Mouse (Mus musculus) midbrain, postnatal 0 days (tissue): ENCODE results near the gene Mars. TPM values are rescaled to one million over a fixed set of nuclear protein-coding genes. Genes with fewer than 3 reads are reported as not detected.
A peak's percentile ranks its signal among the peaks of the same experiment; 100 is the strongest.

ENCODE experiments used
- ATAC-seq: fragments of 200-750 bp; cut with Nextera tagmentation; 2 replicates; pipeline ENCODE4 v1.8.0; 2017; ENCODE audit warnings: moderate number of reproducible peaks, mild to moderate bottlenecking, moderate TSS enrichment, moderate library complexity; ENCODE audit not compliant: low FRiP score
- DNase-seq: peaks from one replicate; pipeline ENCODE4 v3.0.0-alpha.2; 2015; ENCODE audit warnings: low spot score
- H3K27ac ChIP-seq: fragments of 300-500 bp; sonication (generic); 2 replicates; pipeline ENCODE4 v1.5.1; 2014; ENCODE audit warnings: low read depth, mild to moderate bottlenecking, low read length, mixed read lengths
- H3K27me3 ChIP-seq: fragments of 300-500 bp; sonication (generic); 2 replicates; pipeline ENCODE4 v1.6.1; 2014; ENCODE audit warnings: low read length, control low read depth, mixed read lengths; ENCODE audit not compliant: insufficient read depth
- H3K36me3 ChIP-seq: fragments of 300-500 bp; sonication (generic); 2 replicates; pipeline ENCODE4 v1.6.1; 2014; ENCODE audit warnings: low read length, control low read depth, mixed read lengths; ENCODE audit not compliant: insufficient read depth
- H3K4me1 ChIP-seq: fragments of 300-500 bp; sonication (generic); 2 replicates; pipeline ENCODE4 v1.6.1; 2014; ENCODE audit warnings: mild to moderate bottlenecking, control low read depth, antibody characterized with exemption, low read length, mixed read lengths; ENCODE audit not compliant: insufficient read depth
- H3K4me2 ChIP-seq: fragments of 300-500 bp; sonication (generic); 2 replicates; pipeline ENCODE4 v1.6.1; 2014; ENCODE audit warnings: low read depth, mild to moderate bottlenecking, low read length, mixed read lengths; ENCODE audit not compliant: poor library complexity, severe bottlenecking
- H3K4me3 ChIP-seq: fragments of 300-500 bp; sonication (generic); 2 replicates; pipeline ENCODE4 v1.5.1; 2014; ENCODE audit warnings: low read depth, mild to moderate bottlenecking, low read length, moderate library complexity
- H3K9ac ChIP-seq: fragments of 300-500 bp; sonication (generic); replicated peaks from 2 replicates; pipeline ENCODE4 v1.6.1; 2014; ENCODE audit warnings: mild to moderate bottlenecking, low read length, moderate library complexity, mixed read lengths; ENCODE audit not compliant: poor library complexity, severe bottlenecking
- H3K9me3 ChIP-seq: fragments of 300-500 bp; sonication (generic); 2 replicates; pipeline ENCODE4 v1.6.1; 2016; ENCODE audit warnings: low read length, control low read depth
- CTCF ChIP-seq: IDR thresholded peaks from 2 replicates; pipeline ENCODE4 v1.5.1; 2016; ENCODE audit warnings: antibody characterized with exemption, mild to moderate bottlenecking
- WGBS: fragments of 180-500 bp; shearing (Covaris S2); extraction: QIAGEN DNeasy Blood & Tissue Kit; methylation state at CpG from one replicate; pipeline ENCODE4 v1.1.7; 2014; 5-methylcytosine and 5-hydroxymethylcytosine counted together
- polyA plus RNA-seq: library from polyadenylated mRNA; unstranded; fragments of >200 nt; fragmentation: Nextera tagmentation; extraction: Ambion mirVana; gene quantifications from 2 replicates; pipeline ENCODE4 v1.2.1, GENCODE M21; 2015
- total RNA-seq: library from RNA; depleted of rRNA; stranded (reverse); fragments of >200 nt; gene quantifications from 2 replicates; pipeline ENCODE4 v1.2.3, GENCODE M21; 2014

The Mars gene
- total and polyA plus RNA-seq, 2 experiments from 2014 or later = 62.6 to 112 TPM

DNA sequence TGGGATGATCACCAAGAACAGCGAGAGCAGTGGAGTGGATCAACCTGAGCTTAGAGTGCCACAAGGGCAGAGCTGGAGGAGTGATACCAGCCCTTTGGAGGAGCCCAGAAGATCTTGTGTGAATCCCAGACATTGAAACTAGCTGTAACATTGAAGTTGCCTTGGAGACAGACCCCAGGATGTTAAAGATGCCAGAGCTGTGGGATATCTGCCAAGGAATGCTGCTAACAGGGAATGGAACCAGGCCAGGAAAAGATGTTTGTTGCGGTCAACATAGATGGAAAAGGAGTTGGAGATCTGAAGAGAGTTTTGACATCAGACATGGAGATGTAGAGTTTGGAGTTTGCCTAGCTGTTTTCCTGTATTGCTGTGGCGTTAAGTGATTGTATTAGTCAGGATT, 34.6 kb upstream of the Mars start:
- TF ChIP-seq CTCF = no peak
- peaks cover 9% of the 10 kb centered on the region for H3K27me3 ChIP-seq
- 88% methylated on average over 3 of the region's 3 CpGs for WGBS
- H3K4me2 ChIP-seq = no peak overlapping the region
- no peaks in the 10 kb centered on the region for H3K9me3 ChIP-seq
- peaks cover 10% of the 10 kb centered on the region; the same call in 1 of the 2 replicates for H3K4me1 ChIP-seq
- H3K9ac ChIP-seq = no peak overlapping the region
- H3K36me3 ChIP-seq = no peaks in the 10 kb centered on the region
- H3K4me3 ChIP-seq = no peak overlapping the region
- no peak overlapping the region for H3K27ac ChIP-seq
- ATAC-seq (no peak), DNase-seq (no peak)

DNA sequence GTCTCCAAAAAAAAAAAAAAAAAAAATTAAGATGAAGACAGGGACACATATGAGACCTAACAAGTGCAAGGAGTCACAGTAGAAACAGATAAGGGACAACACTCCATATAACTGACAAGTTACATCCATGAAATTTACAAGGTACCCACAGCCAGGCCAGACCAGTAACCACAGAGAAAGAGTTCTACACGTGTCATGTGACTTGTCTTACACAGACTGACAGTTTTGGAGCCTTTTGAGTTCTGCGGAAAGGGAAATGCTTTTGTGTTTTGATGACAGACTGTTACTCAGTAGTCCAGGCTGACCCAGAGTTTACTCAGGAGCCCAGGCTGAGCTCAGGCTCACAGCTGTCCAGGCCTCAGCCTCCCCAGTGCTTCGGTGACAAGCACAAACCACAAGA, 31.4 kb upstream of the Mars start:
- no peak overlapping the region for H3K27ac ChIP-seq
- H3K4me1 ChIP-seq = peaks cover 11% of the 10 kb centered on the region
- peaks cover 30% of the 10 kb centered on the region for H3K27me3 ChIP-seq
- DNase-seq (no peak), ATAC-seq (no peak)
- no peaks in the 10 kb centered on the region for H3K36me3 ChIP-seq
- no peak overlapping the region for H3K4me3 ChIP-seq
- no peak overlapping the region for H3K4me2 ChIP-seq
- no peak overlapping the region for H3K9ac ChIP-seq
- TF ChIP-seq CTCF = no peak
- H3K9me3 ChIP-seq = no peaks in the 10 kb centered on the region
- WGBS = 67% methylated on average over 3 of the region's 3 CpGs

DNA sequence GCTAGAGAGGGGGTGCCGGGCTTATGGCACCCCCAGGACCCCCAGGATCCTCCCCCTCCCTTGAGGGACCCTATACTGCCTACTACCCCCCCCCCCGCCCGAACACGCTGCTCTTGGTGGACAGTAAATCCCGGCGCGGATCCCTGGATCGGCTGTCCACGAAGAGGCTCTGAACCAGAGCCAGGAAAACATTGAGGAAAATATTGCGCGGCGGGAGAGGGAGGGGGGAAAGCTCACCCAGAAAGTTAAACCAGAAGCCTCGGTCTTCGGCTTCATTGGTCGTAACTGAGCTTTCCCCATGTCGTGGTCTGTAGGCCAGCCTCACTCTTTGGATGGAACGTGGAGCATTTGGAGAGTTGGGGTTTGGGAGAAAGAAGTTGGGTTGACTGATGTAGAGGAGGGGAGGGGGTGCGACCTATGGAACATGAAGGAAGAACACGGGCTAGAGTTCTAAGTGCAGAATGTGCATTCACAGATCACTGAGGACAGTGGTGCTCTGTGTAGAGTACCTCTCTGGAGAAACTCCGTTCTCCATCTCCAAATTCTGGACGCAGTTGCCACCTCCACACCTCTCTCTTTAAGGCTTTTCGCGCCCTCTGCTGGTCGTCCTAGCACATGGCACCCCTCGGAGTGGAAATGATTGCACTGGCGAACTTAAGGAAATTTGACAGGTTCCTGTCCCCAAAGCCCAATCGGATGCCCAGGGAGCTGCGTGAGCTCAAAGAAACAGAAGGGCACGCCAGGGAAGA, 30.5 kb upstream of the Mars start, which contains the start of gene Gli1:
Gli1 (minus strand) TSS at position 84 of the 749 bp plus-strand sequence.
- no peaks in the 10 kb centered on the region for H3K9me3 ChIP-seq
- WGBS = under 1% methylated on average over 28 of the region's 29 CpGs
- no peaks in the 10 kb centered on the region for H3K36me3 ChIP-seq
- H3K4me1 ChIP-seq = peaks cover 11% of the 10 kb centered on the region
- peak within 1 kb of the TSS; percentile 29 for H3K4me3 ChIP-seq
- H3K4me2 ChIP-seq = peak within 1 kb of the TSS; percentile 52
- DNase-seq = peak; percentile 86
- H3K27me3 ChIP-seq = peaks cover 30% of the 10 kb centered on the region
- no peak within 1 kb of the TSS for H3K27ac ChIP-seq
- peak; percentile 48 for ATAC-seq
- TF ChIP-seq CTCF = peak; percentile 90
- peak within 1 kb of the TSS; percentile 29; the same call in 1 of the 2 replicates for H3K9ac ChIP-seq

DNA sequence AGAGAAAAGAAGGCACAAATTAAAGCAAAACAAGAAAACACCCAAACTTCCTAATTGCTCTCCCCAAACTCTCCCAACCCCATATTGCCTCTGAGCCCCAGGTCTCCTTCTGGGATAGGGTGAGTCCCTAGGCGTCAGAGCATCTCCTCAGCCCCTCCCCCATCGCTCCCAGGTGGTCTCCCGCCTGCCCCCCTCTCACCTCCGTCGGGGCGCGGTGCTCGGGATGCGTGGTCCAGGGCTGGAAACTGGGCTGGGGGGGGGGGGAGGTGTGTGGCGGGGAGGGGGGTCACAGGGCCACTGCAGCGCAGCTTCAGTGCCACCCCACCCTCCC, 29.7 kb upstream of the Mars start:
- ATAC-seq = no peak
- H3K9ac ChIP-seq = no peak overlapping the region

DNA sequence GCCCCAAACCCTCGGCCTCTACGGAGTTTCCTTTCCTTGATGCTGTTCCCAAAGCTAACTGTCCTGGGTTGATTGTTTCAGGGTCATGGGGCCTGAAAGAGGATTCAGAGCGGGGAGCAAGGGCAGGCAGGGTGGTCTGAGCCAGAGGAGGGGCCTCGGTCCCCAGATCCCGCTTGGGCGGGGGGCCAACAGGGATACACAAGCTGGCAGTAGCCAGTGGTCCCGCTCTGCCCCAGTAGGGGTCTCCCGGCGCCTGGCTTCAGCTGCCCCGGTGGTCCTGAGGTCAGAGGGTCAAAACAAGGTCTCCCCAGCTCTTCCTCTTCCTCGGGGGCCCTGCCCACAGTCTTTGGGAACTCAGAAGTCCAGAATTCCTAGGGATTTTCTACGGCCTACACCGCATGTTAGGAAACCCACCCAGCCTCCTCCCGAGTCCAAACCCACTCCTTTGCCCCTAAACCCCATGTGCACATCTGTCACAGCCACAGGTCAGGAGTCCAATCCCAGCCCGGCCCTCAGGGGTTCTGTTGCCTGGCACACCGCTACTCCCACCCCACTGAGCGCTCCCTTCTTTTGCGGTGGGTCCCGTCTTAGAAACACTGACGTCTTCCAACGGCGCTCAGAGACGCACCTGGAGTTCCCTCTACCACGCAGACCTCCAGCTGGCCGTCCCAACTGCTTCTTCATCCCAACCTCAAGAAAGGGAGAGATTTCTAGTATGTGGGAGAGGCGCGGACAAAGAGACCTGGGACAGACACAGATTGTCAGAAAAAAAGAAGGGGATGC, 29.2 kb upstream of the Mars start:
- Histone ChIP-seq H3K9ac (0 out of 2 replicates have a peak overlapping the region, but pooled peaks have one; percentile 4), H3K4me1 (peaks cover 11% of the 10 kb centered on the region), H3K27me3 (peaks cover 30% of the 10 kb centered on the region), H3K4me2 (peak overlapping the region; percentile 47), H3K36me3 (no peaks in the 10 kb centered on the region), H3K9me3 (no peaks in the 10 kb centered on the region), H3K27ac (no peak overlapping the region), H3K4me3 (peak overlapping the region; percentile 26)
- DNase-seq (peak; percentile 42), ATAC-seq (no peak)
- TF ChIP-seq CTCF = no peak
- whole genome bisulfite sequencing = under 1% methylated on average over 27 of the region's 27 CpGs

More for the DNA sequence above, 29.7 kb upstream of the Mars start:
- Histone ChIP-seq H3K36me3 (no peaks in the 10 kb centered on the region), H3K27ac (no peak overlapping the region), H3K4me2 (peak overlapping the region; percentile 52), H3K27me3 (peaks cover 30% of the 10 kb centered on the region), H3K4me3 (peak overlapping the region; percentile 29), H3K4me1 (peaks cover 11% of the 10 kb centered on the region), H3K9me3 (no peaks in the 10 kb centered on the region)
- WGBS = 0% methylated on average over 8 of the region's 11 CpGs
- TF ChIP-seq CTCF = no peak
- no peak for DNase-seq
